Mouse (Mus musculus): ENCODE measurements at regions not wholly inside any gene's neighbourhood (a gene's known extent, or its start where the extent isn't known, plus 50 kb on each side); places are given as distances from the start of the nearest gene placed in this dataset.
"Not testable (repeated sequence)": the region's sequence is repeated elsewhere in the genome, so short reads cannot be mapped to it uniquely, and the experiment has no call there.

GRCm38 (mm10) chr1:51583871-51584270, 105.6 kb upstream of the Nabp1 start:
- Histone ChIP-seq H3K4me1 (ENCODE audit: control insufficient read depth, insufficient read depth, low read length) (no peaks in the 10 kb centered on the region; the same call in 1 of the 2 replicates), H3K36me3 (ENCODE audit: control insufficient read depth, insufficient read depth, low read length) (no peaks in the 10 kb centered on the region), H3K4me3 (ENCODE audit: low read depth, low read length) (no peak overlapping the region), H3K27ac (replicated peaks; ENCODE audit: low read depth, low read length) (no peak overlapping the region), H3K9me3 (ENCODE audit: control insufficient read depth, low read length) (no peaks in the 10 kb centered on the region), H3K27me3 (replicated peaks; ENCODE audit: control insufficient read depth, insufficient read depth, low read length) (no peaks in the 10 kb centered on the region), H3K9ac (ENCODE audit: low read depth, low read length) (no peak overlapping the region), H3K4me2 (ENCODE audit: low read depth, low read length) (no peak overlapping the region)
- WGBS, result 93% methylated on average over 4 of the region's 4 CpGs
- ATAC-seq (ENCODE audit: low read depth) (no peak), DNase-seq (ENCODE audit: low spot score) (no peak)

- ATAC-seq (ENCODE audit: low read depth), result no peak; the same call in 1 of the 2 replicates
- no peaks in the 10 kb centered on the region; the same call in 1 of the 2 replicates for H3K4me1 ChIP-seq (ENCODE audit: control insufficient read depth, insufficient read depth, low read length)
- H3K4me3 ChIP-seq (ENCODE audit: low read depth, low read length), result no peak overlapping the region
- H3K36me3 ChIP-seq (ENCODE audit: control insufficient read depth, insufficient read depth, low read length), result no peaks in the 10 kb centered on the region
- no peak overlapping the region for H3K27ac ChIP-seq (replicated peaks; ENCODE audit: low read depth, low read length)
- H3K27me3 ChIP-seq (replicated peaks; ENCODE audit: control insufficient read depth, insufficient read depth, low read length), result no peaks in the 10 kb centered on the region
- H3K4me2 ChIP-seq (ENCODE audit: low read depth, low read length), result no peak overlapping the region
- H3K9me3 ChIP-seq (ENCODE audit: control insufficient read depth, low read length), result no peaks in the 10 kb centered on the region
- DNase-seq (ENCODE audit: low spot score), result no peak
- H3K9ac ChIP-seq (ENCODE audit: low read depth, low read length), result no peak overlapping the region
- WGBS, result 25% methylated on average over 7 of the region's 7 CpGs
Observed at GRCm38 (mm10) chr1:51580074-51580473, 101.8 kb upstream of the Nabp1 start.

- WGBS, result 92% methylated on average over 2 of the region's 2 CpGs
- no peak for ATAC-seq (ENCODE audit: low read depth)
Observed at GRCm38 (mm10) chr1:51577701-51578100, 99.5 kb upstream of the Nabp1 start.

GRCm38 (mm10) chr1:51572314-51573078, 94.3 kb upstream of the Nabp1 start:
- Histone ChIP-seq H3K27me3 (replicated peaks; ENCODE audit: control insufficient read depth, insufficient read depth, low read length) (no peaks in the 10 kb centered on the region), H3K9me3 (ENCODE audit: control insufficient read depth, low read length) (peaks cover 5% of the 10 kb centered on the region; the same call in 1 of the 2 replicates), H3K4me2 (ENCODE audit: low read depth, low read length) (no peak overlapping the region), H3K4me3 (ENCODE audit: low read depth, low read length) (no peak overlapping the region), H3K4me1 (ENCODE audit: control insufficient read depth, insufficient read depth, low read length) (no peaks in the 10 kb centered on the region), H3K36me3 (ENCODE audit: control insufficient read depth, insufficient read depth, low read length) (no peaks in the 10 kb centered on the region), H3K9ac (ENCODE audit: low read depth, low read length) (no peak overlapping the region), H3K27ac (replicated peaks; ENCODE audit: low read depth, low read length) (no peak overlapping the region)
- 82% methylated on average over 8 of the region's 8 CpGs for WGBS
- ATAC-seq (ENCODE audit: low read depth) (no peak), DNase-seq (ENCODE audit: low spot score) (no peak)

More at GRCm38 (mm10) chr1:51577701-51578100, 99.5 kb upstream of the Nabp1 start:
- Histone ChIP-seq H3K4me3 (ENCODE audit: low read depth, low read length) (no peak overlapping the region), H3K4me1 (ENCODE audit: control insufficient read depth, insufficient read depth, low read length) (no peaks in the 10 kb centered on the region), H3K9me3 (ENCODE audit: control insufficient read depth, low read length) (no peaks in the 10 kb centered on the region), H3K27ac (replicated peaks; ENCODE audit: low read depth, low read length) (no peak overlapping the region), H3K9ac (ENCODE audit: low read depth, low read length) (no peak overlapping the region), H3K36me3 (ENCODE audit: control insufficient read depth, insufficient read depth, low read length) (no peaks in the 10 kb centered on the region), H3K4me2 (ENCODE audit: low read depth, low read length) (no peak overlapping the region), H3K27me3 (replicated peaks; ENCODE audit: control insufficient read depth, insufficient read depth, low read length) (no peaks in the 10 kb centered on the region)
- no peak for DNase-seq (ENCODE audit: low spot score)

- 93% methylated on average over 4 of the region's 4 CpGs for WGBS
- DNase-seq (ENCODE audit: low spot score), result no peak
Observed at GRCm38 (mm10) chr1:51569625-51570024, 91.4 kb upstream of the Nabp1 start.

GRCm38 (mm10) chr1:51566170-51566649, 88.0 kb upstream of the Nabp1 start:
- no peaks in the 10 kb centered on the region for H3K4me1 ChIP-seq (ENCODE audit: control insufficient read depth, insufficient read depth, low read length)
- no peak overlapping the region for H3K9ac ChIP-seq (ENCODE audit: low read depth, low read length)
- no peak overlapping the region for H3K4me2 ChIP-seq (ENCODE audit: low read depth, low read length)
- no peak overlapping the region for H3K4me3 ChIP-seq (ENCODE audit: low read depth, low read length)
- H3K27me3 ChIP-seq (replicated peaks; ENCODE audit: control insufficient read depth, insufficient read depth, low read length), result no peaks in the 10 kb centered on the region
- ATAC-seq (ENCODE audit: low read depth) (peak; percentile 55; the same call in 1 of the 2 replicates), DNase-seq (ENCODE audit: low spot score) (no peak)
- WGBS, result 41% methylated on average over 7 of the region's 7 CpGs
- no peaks in the 10 kb centered on the region for H3K36me3 ChIP-seq (ENCODE audit: control insufficient read depth, insufficient read depth, low read length)
- peaks cover 5% of the 10 kb centered on the region; the same call in 1 of the 2 replicates for H3K9me3 ChIP-seq (ENCODE audit: control insufficient read depth, low read length)
- H3K27ac ChIP-seq (replicated peaks; ENCODE audit: low read depth, low read length), result no peak overlapping the region

More at GRCm38 (mm10) chr1:51569625-51570024, 91.4 kb upstream of the Nabp1 start:
- ATAC-seq (ENCODE audit: low read depth), result no peak
- Histone ChIP-seq H3K27me3 (replicated peaks; ENCODE audit: control insufficient read depth, insufficient read depth, low read length) (no peaks in the 10 kb centered on the region), H3K9me3 (ENCODE audit: control insufficient read depth, low read length) (peaks cover 5% of the 10 kb centered on the region; the same call in 1 of the 2 replicates), H3K4me3 (ENCODE audit: low read depth, low read length) (no peak overlapping the region), H3K4me1 (ENCODE audit: control insufficient read depth, insufficient read depth, low read length) (no peaks in the 10 kb centered on the region), H3K4me2 (ENCODE audit: low read depth, low read length) (no peak overlapping the region), H3K36me3 (ENCODE audit: control insufficient read depth, insufficient read depth, low read length) (no peaks in the 10 kb centered on the region), H3K9ac (ENCODE audit: low read depth, low read length) (no peak overlapping the region), H3K27ac (replicated peaks; ENCODE audit: low read depth, low read length) (no peak overlapping the region)

GRCm38 (mm10) chr1:51556616-51557015, 78.4 kb upstream of the Nabp1 start:
- H3K4me2 ChIP-seq (ENCODE audit: low read depth, low read length); H3K27ac ChIP-seq (replicated peaks; ENCODE audit: low read depth, low read length); H3K4me3 ChIP-seq (ENCODE audit: low read depth, low read length); ATAC-seq (ENCODE audit: low read depth); H3K36me3 ChIP-seq (ENCODE audit: control insufficient read depth, insufficient read depth, low read length); DNase-seq (ENCODE audit: low spot score); H3K9ac ChIP-seq (ENCODE audit: low read depth, low read length); H3K27me3 ChIP-seq (replicated peaks; ENCODE audit: control insufficient read depth, insufficient read depth, low read length); H3K9me3 ChIP-seq (ENCODE audit: control insufficient read depth, low read length); H3K4me1 ChIP-seq (ENCODE audit: control insufficient read depth, insufficient read depth, low read length): not testable (repeated sequence)
- WGBS, result 96% methylated on average over 4 of the region's 4 CpGs

- Histone ChIP-seq H3K4me3 (ENCODE audit: low read depth, low read length) (no peak overlapping the region), H3K27ac (replicated peaks; ENCODE audit: low read depth, low read length) (no peak overlapping the region), H3K4me2 (ENCODE audit: low read depth, low read length) (no peak overlapping the region), H3K27me3 (replicated peaks; ENCODE audit: control insufficient read depth, insufficient read depth, low read length) (no peaks in the 10 kb centered on the region), H3K36me3 (ENCODE audit: control insufficient read depth, insufficient read depth, low read length) (no peaks in the 10 kb centered on the region), H3K9ac (ENCODE audit: low read depth, low read length) (no peak overlapping the region), H3K9me3 (ENCODE audit: control insufficient read depth, low read length) (0 out of 2 replicates have a peak, but pooled peaks cover 4% of the 10 kb centered on the region), H3K4me1 (ENCODE audit: control insufficient read depth, insufficient read depth, low read length) (no peaks in the 10 kb centered on the region)
- 62% methylated on average over 6 of the region's 6 CpGs for WGBS
- DNase-seq (ENCODE audit: low spot score), result no peak
- no peak for ATAC-seq (ENCODE audit: low read depth)
Observed at GRCm38 (mm10) chr1:51553738-51554137, 75.5 kb upstream of the Nabp1 start.

GRCm38 (mm10) chr1:51551624-51552023, 73.4 kb upstream of the Nabp1 start:
- Histone ChIP-seq H3K9ac (ENCODE audit: low read depth, low read length) (no peak overlapping the region), H3K4me3 (ENCODE audit: low read depth, low read length) (no peak overlapping the region), H3K9me3 (ENCODE audit: control insufficient read depth, low read length) (0 out of 2 replicates have a peak, but pooled peaks cover 4% of the 10 kb centered on the region), H3K27me3 (replicated peaks; ENCODE audit: control insufficient read depth, insufficient read depth, low read length) (no peaks in the 10 kb centered on the region), H3K36me3 (ENCODE audit: control insufficient read depth, insufficient read depth, low read length) (no peaks in the 10 kb centered on the region), H3K4me2 (ENCODE audit: low read depth, low read length) (no peak overlapping the region), H3K4me1 (ENCODE audit: control insufficient read depth, insufficient read depth, low read length) (no peaks in the 10 kb centered on the region), H3K27ac (replicated peaks; ENCODE audit: low read depth, low read length) (no peak overlapping the region)
- DNase-seq (ENCODE audit: low spot score) (no peak), ATAC-seq (ENCODE audit: low read depth) (no peak)
- 62% methylated on average over 5 of the region's 5 CpGs for WGBS

All from embryonic facial prominence, embryonic 14.5 days (tissue).